Mouse (Mus musculus) lung, postnatal 0 days (tissue): ENCODE measurements around the gene Ppp1r32.

Source experiments
- CTCF ChIP-seq: IDR thresholded peaks from 2 replicates; pipeline ENCODE4 v1.5.1; 2016; ENCODE audit warnings: antibody characterized with exemption, mild to moderate bottlenecking
- EP300 ChIP-seq: IDR thresholded peaks from 2 replicates; pipeline ENCODE4 v1.6.1; 2016; ENCODE audit warnings: antibody characterized with exemption, mild to moderate bottlenecking, control low read depth

- TF ChIP-seq CTCF (no peak), EP300 (no peak)
Observed at GRCm38 (mm10) chr19:10525106-10525901, 42.6 kb upstream of the Ppp1r32 start, which contains the start of gene Cpsf7.
